Mouse (Mus musculus) left cerebral cortex, postnatal 4 days (tissue): Measurements from ENCODE around the gene Shc4. TPM values are rescaled to one million over a fixed set of nuclear protein-coding genes. Genes with fewer than 3 reads are reported as not detected.

Source experiments
- DNase-seq: peaks from one replicate; pipeline ENCODE4 v3.0.0-alpha.2; 2022
- intact Hi-C: fragments of 180-260 bp; cut with DNase I; formaldehyde crosslinking; loops from one replicate; pipeline ENCODE4 v1.15.1; 2025
- total RNA-seq, 2 experiments: library from RNA; stranded (reverse); gene quantifications; 2 replicates each; pipeline ENCODE4 v1.2.3; 2021

Gene Shc4
- total RNA-seq, 2 experiments from 2014 or later: 5.3 to 5.6 TPM

DNA sequence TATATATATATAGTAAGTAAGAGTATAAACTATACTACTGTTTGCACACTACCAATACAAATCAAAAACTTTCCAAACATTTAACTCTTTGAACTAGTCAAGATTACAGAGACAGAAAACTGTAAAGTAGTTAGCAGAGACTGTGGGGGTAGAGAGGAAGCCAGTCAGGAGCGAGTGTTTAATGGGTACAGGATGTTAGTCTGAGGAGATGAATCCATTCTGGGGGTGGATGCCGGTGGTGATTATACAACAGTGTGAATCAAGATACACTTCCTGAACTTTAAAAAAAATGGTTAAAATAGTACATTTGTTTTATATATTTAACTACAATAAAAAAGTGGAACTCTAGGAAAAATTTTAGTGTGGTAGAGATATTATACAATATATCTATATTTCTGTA, 31.9 kb downstream of the Shc4 start:
- no peak for DNase-seq
- intact Hi-C loops: no loop called here

GRCm38 (mm10) chr2:125685441-125686150, 38.4 kb downstream of the Shc4 start:
- no peak for DNase-seq
- intact Hi-C loops: no loop called here

- intact Hi-C loops: no loop called here
These were observed 39.1 kb downstream of the Shc4 start for GRCm38 (mm10) chr2:125684559-125685440.

GRCm38 (mm10) chr2:125683895-125684294, 40.1 kb downstream of the Shc4 start:
- no peak for DNase-seq
- intact Hi-C loops: no loop called here

More at GRCm38 (mm10) chr2:125684559-125685440, 39.1 kb downstream of the Shc4 start:
- DNase-seq: no peak

GRCm38 (mm10) chr2:125681811-125682210, 42.1 kb downstream of the Shc4 start:
- intact Hi-C loops: no loop called here
- DNase-seq: no peak

- peak; percentile 96 for DNase-seq
- intact Hi-C loops: loop anchor here (5.0 kb wide), 1 partner anchor 49 kb away; the partner anchor contains the start of gene Shc4
These were observed 50.9 kb downstream of the Shc4 start, which contains the start of gene Eid1 for GRCm38 (mm10) chr2:125672957-125673631. Eid1 (plus strand) TSS chr2:125673095.

GRCm38 (mm10) chr2:125672568-125672956, 51.4 kb downstream of the Shc4 start:
- intact Hi-C loops: loop anchor here (5.0 kb wide), 1 partner anchor 50 kb away; the partner anchor contains the start of gene Shc4
- no peak for DNase-seq

GRCm38 (mm10) chr2:125670846-125671245, 53.1 kb downstream of the Shc4 start:
- DNase-seq: no peak
- intact Hi-C loops: loop anchor here (5.0 kb wide), 1 partner anchor 51 kb away; the partner anchor contains the start of gene Shc4

DNA sequence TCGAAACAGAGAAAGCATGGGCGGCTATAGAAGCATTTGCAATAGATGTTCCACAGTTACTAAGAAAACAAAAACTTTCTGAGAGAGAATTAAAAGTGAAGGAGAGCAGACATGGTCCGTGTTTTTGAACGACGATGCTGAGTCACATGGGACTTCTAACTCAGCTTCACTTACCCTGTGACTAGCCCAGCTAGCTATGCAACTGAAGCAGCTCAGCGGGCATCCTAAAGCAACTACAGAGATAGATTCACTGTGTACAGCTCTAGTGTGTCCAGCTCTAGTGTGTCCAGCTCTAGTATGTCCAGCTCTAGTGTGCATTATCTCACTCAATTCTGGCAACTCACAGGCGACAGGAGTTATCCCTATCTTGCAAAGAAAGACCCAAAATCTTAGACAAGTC, 56.2 kb downstream of the Shc4 start:
- no peak for DNase-seq
- intact Hi-C loops: no loop called here

DNA sequence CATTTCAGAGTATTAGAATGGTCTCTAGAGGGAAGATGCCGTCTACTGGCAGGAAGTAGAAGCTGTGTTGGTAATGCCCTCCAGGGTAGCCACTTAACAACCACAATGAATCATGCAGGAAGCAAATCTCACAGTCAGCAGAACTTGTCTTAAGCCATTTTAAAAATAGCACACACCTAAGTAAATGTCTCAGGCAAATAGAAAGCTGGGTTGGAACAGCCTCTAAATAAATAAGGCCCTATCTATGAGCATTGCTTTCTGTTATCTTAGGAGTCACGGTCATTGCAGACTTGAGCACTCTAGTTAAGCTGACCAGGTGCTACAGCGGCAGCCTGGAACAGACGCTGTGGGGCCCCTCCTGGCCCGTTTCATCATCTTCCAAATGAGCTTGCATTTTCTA, 56.8 kb downstream of the Shc4 start:
- intact Hi-C loops: no loop called here
- no peak for DNase-seq

DNA sequence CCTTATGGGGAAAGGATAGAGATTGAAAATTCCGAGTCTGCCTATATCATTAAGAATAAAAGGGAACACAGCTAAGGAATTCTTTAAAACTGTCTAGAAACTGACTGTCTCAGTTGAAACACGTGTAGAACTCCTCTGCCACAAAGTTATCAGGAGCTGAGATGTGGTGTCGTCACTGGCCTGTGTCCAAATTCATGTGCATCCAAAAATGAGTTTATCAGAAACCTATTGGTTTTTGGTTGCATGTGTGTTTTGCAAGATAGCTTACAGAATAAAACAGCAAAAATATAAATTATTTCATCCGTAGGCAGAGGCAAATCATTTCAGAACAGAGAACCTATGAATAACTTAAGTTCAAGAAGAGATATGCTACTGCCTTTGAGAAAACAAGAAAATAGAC, 57.3 kb downstream of the Shc4 start:
- DNase-seq: no peak
- intact Hi-C loops: no loop called here

- intact Hi-C loops: no loop called here
- DNase-seq: no peak
These were observed 58.0 kb downstream of the Shc4 start for GRCm38 (mm10) chr2:125665909-125666308.

DNA sequence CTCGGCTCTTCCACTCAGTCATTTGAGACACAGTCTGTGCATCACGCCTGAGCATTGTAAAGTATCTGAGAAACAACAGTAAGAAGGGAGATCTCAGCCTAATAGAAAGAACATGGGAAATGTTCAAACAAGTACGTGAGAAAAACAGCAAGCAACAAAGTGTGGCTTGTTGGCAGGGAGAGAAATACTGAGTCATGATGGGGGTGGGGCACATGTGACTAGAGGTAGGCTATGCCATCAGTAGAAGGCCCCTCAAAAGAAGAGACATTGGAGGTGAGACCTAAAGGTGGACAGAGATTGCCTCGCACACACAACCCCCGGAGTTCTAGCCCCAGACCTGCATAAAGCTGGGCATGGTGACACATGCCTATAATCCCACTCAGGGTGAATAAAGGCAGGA, 58.7 kb downstream of the Shc4 start:
- no peak for DNase-seq
- intact Hi-C loops: no loop called here

GRCm38 (mm10) chr2:125662517-125662916, 61.4 kb downstream of the Shc4 start:
- intact Hi-C loops: no loop called here
- DNase-seq: no peak

GRCm38 (mm10) chr2:125661156-125661555, 62.8 kb downstream of the Shc4 start:
- no peak for DNase-seq
- intact Hi-C loops: no loop called here

GRCm38 (mm10) chr2:125660537-125661130, 63.3 kb downstream of the Shc4 start:
- intact Hi-C loops: no loop called here
- no peak for DNase-seq

GRCm38 (mm10) chr2:125659823-125660536, 64.0 kb downstream of the Shc4 start:
- intact Hi-C loops: loop anchor here (5.0 kb wide), 1 partner anchor 72 kb away; no protein-coding TSS in a partner anchor
- peak; percentile 66 for DNase-seq

- DNase-seq: no peak
These were observed 68.6 kb downstream of the Shc4 start for GRCm38 (mm10) chr2:125655391-125655790.

GRCm38 (mm10) chr2:125653286-125653685, 70.7 kb downstream of the Shc4 start:
- intact Hi-C loops: no loop called here
- DNase-seq: no peak

More at GRCm38 (mm10) chr2:125655391-125655790, 68.6 kb downstream of the Shc4 start:
- intact Hi-C loops: loop anchor here (5.0 kb wide), 1 partner anchor 77 kb away; no protein-coding TSS in a partner anchor

DNA sequence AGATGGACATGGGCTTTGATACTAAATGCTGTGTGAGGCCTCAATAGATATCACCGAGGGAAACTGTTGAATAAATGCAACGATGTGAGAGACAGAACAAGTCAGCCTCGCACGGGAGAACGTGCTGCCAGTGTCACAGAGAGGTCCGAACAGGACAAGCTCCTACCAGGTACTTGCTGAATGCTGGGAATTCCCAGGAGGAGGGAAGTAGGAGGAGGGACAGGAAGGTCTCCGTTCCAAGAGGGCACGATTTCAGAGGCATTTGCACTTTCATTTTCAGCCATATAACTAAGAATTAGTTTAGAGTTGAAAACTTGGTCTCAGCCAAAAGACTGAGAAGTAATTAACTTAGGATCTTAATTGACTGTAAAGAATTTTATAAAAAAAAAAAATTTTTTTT, 72.4 kb downstream of the Shc4 start:
- intact Hi-C loops: no loop called here
- DNase-seq: no peak
